Mouse (Mus musculus) MEL (cell line): ENCODE measurements around the gene Tle1. TPM values are rescaled to one million over a fixed set of nuclear protein-coding genes. Genes with fewer than 3 reads are reported as not detected.

ENCODE experiments used
- DNase-seq: peaks from one replicate; pipeline ENCODE4 v3.0.0; 2011; ENCODE audit warnings: low read depth, low spot score
- H3K27ac ChIP-seq: 2 replicates; pipeline ENCODE4 v1.5.1; 2012; ENCODE audit warnings: low read depth, mild to moderate bottlenecking, control low read depth, low read length, moderate library complexity; ENCODE audit not compliant: control insufficient read depth
- H3K27me3 ChIP-seq, 2 experiments: fragments of 150-350 bp in 1 of 2; sonication (generic) in 1 of 2; 2 replicates each; pipeline ENCODE4 v1.6.1; 2012; ENCODE audit warnings: low read length in 2 of 2, mild to moderate bottlenecking in 2 of 2, improper control_type of control experiment in 1 of 2, moderate library complexity in 1 of 2; ENCODE audit not compliant: insufficient read depth in 2 of 2, control insufficient read depth in 1 of 2
- H3K36me3 ChIP-seq, 2 experiments: 2 replicates each; pipeline ENCODE4 v1.6.1; 2012 to 2014; ENCODE audit warnings: low read length in 2 of 2, improper control_type of control experiment in 1 of 2, inconsistent platforms in 1 of 2, mild to moderate bottlenecking in 1 of 2; ENCODE audit not compliant: insufficient read depth in 2 of 2, control insufficient read depth in 1 of 2
- H3K4me1 ChIP-seq, 2 experiments: fragments of 150-350 bp in 1 of 2; sonication (generic) in 1 of 2; 2 replicates each; pipeline ENCODE4 v1.6.1; 2012; ENCODE audit warnings: low read length in 2 of 2, improper control_type of control experiment in 1 of 2, mild to moderate bottlenecking in 1 of 2; ENCODE audit not compliant: insufficient read depth in 2 of 2, control insufficient read depth in 1 of 2
- H3K4me3 ChIP-seq, 2 experiments: fragments of 150-350 bp in 1 of 2; sonication (generic) in 1 of 2; 2 replicates each; pipeline ENCODE4 v1.5.1; 2012; ENCODE audit warnings: low read depth in 2 of 2, low read length in 2 of 2, mild to moderate bottlenecking in 2 of 2, moderate library complexity in 2 of 2, control low read depth in 1 of 2, improper control_type of control experiment in 1 of 2; ENCODE audit not compliant: control insufficient read depth in 1 of 2, insufficient read depth in 1 of 2
- H3K79me2 ChIP-seq: 2 replicates; pipeline ENCODE4 v1.6.1; 2012; ENCODE audit warnings: mild to moderate bottlenecking, low read length, moderate library complexity; ENCODE audit not compliant: control insufficient read depth, poor library complexity, insufficient read depth
- H3K9ac ChIP-seq: 2 replicates; pipeline ENCODE4 v1.6.1; 2012; ENCODE audit warnings: low read depth, mild to moderate bottlenecking, control low read depth, low read length, moderate library complexity; ENCODE audit not compliant: control insufficient read depth, poor library complexity, severe bottlenecking
- H3K9me3 ChIP-seq: fragments of 150-350 bp; sonication (generic); replicated peaks from 2 replicates; pipeline ENCODE4 v1.6.1; 2012; ENCODE audit warnings: mild to moderate bottlenecking, low read length, improper control_type of control experiment, moderate library complexity; ENCODE audit not compliant: insufficient read depth
- CTCF ChIP-seq, 3 experiments: IDR thresholded peaks in 2 of 3; conservative IDR thresholded peaks in 1 of 3; 2 replicates each; pipeline ENCODE4 v1.5.1; 2011 to 2012; ENCODE audit warnings: low read length in 3 of 3, low read depth in 2 of 3, mild to moderate bottlenecking in 2 of 3, improper control_type of control experiment in 1 of 3, inconsistent platforms in 1 of 3, mixed read lengths in 1 of 3, moderate library complexity in 1 of 3; ENCODE audit not compliant: control insufficient read depth in 1 of 3, insufficient read depth in 1 of 3, poor library complexity in 1 of 3, severe bottlenecking in 1 of 3
- E2F4 ChIP-seq: IDR thresholded peaks from 2 replicates; pipeline ENCODE4 v1.6.1; 2011; ENCODE audit warnings: low read depth, low read length, improper control_type of control experiment, borderline replicate concordance
- EP300 ChIP-seq, 2 experiments: IDR thresholded peaks; 2 replicates each; pipeline ENCODE4 v1.6.1; 2011; ENCODE audit warnings: improper control_type of control experiment in 2 of 2, low read length in 2 of 2, low read depth in 1 of 2, mild to moderate bottlenecking in 1 of 2
- GABPA ChIP-seq: IDR thresholded peaks from 2 replicates; pipeline ENCODE4 v1.6.1; 2012; ENCODE audit warnings: low read depth, mild to moderate bottlenecking, inconsistent platforms, low read length, improper control_type of control experiment, moderate library complexity
- KAT2A ChIP-seq: conservative IDR thresholded peaks from 2 replicates; pipeline ENCODE4 v1.6.1; 2012; ENCODE audit warnings: low read depth, low read length, improper control_type of control experiment, inconsistent platforms
- MXI1 ChIP-seq: IDR thresholded peaks from 2 replicates; pipeline ENCODE4 v1.6.1; 2011; ENCODE audit warnings: mild to moderate bottlenecking, low read depth, low read length, improper control_type of control experiment
- MYB ChIP-seq: IDR thresholded peaks from 2 replicates; pipeline ENCODE4 v1.6.1; 2011; ENCODE audit warnings: mild to moderate bottlenecking, low read depth, low read length, improper control_type of control experiment
- POLR2A ChIP-seq, 2 experiments: IDR thresholded peaks; 2 replicates each; pipeline ENCODE4 v1.6.1; 2011 to 2012; ENCODE audit warnings: low read length in 2 of 2, mild to moderate bottlenecking in 2 of 2, control low read depth in 1 of 2, improper control_type of control experiment in 1 of 2, low read depth in 1 of 2, moderate library complexity in 1 of 2; ENCODE audit not compliant: control insufficient read depth in 1 of 2, insufficient read depth in 1 of 2, poor library complexity in 1 of 2
- RCOR1 ChIP-seq: IDR thresholded peaks from 2 replicates; pipeline ENCODE4 v1.6.1; 2012; ENCODE audit warnings: low read depth, mild to moderate bottlenecking, inconsistent platforms, low read length, improper control_type of control experiment
- TAL1 ChIP-seq: IDR thresholded peaks from 2 replicates; pipeline ENCODE4 v1.6.1; 2012; ENCODE audit warnings: mild to moderate bottlenecking, inconsistent platforms, low read length, moderate library complexity, mixed read lengths
- TCF12 ChIP-seq: IDR thresholded peaks from 2 replicates; pipeline ENCODE4 v1.6.1; 2014; ENCODE audit warnings: low read depth, mild to moderate bottlenecking, inconsistent platforms, low read length, improper control_type of control experiment, moderate library complexity
- USF2 ChIP-seq, 2 experiments: IDR thresholded peaks; 2 replicates each; pipeline ENCODE4 v1.6.1; 2011 to 2012; ENCODE audit warnings: improper control_type of control experiment in 2 of 2, low read length in 2 of 2, borderline replicate concordance in 1 of 2, inconsistent platforms in 1 of 2, low read depth in 1 of 2, mild to moderate bottlenecking in 1 of 2; ENCODE audit not compliant: insufficient read depth in 1 of 2
- polyA plus RNA-seq, 2 experiments: library from polyadenylated mRNA; stranded (reverse) in 1 of 2; unstranded in 1 of 2; fragments of >175 nt in 1 of 2; fragments of >200 nt in 1 of 2; gene quantifications; 2 replicates each; pipeline versions ENCODE4 v1.2.1 to v1.2.4; 2012; ENCODE audit warnings: low replicate concordance in 2 of 2, low read depth in 1 of 2; ENCODE audit not compliant: insufficient read length in 2 of 2, insufficient read depth in 1 of 2, missing spikeins in 1 of 2
- total RNA-seq: library from RNA; depleted of rRNA; stranded (reverse); fragments of 300-350 nt; gene quantifications from 2 replicates; pipeline ENCODE4 v1.2.3, GENCODE M21; 2012

Tle1 gene
- total and polyA plus RNA-seq, 3 experiments, result 21.1 to 22.5 TPM; not detected in 1

DNA sequence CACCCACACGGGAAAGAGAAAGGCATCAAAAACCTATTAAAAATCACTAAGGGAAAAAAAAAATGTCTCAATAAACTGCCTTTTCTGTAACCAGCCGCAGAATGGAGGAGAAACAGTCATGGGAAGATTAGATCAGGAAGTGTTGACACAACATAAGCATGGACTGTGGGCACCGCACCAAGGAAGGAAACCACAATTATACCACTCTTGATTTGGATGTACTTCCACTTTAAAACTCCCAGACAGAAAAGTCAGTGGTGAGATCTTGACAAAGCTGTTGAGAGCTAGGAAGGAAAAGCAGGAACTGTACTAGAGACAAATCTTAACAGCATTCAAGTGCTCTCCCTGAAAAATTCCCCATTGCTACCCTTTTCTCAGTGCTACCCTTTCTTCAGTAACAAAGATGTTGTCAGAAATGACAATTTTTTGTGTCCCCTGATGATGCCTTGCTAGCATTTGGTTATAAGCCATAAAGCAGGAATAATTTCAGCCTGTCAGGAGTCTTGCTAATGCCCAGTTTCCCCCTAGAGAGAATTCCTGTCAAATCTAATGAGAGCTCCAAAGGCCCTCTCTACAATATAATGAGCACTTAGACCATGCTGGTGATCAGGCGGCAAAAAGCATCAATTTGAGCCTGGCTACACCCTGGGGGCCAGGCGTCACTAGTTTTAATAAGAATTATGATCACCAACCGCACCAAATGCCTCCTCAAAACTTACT lies 5.4 kb downstream of the Tle1 start (continued):
- no peak for TF ChIP-seq GABPA
- TF ChIP-seq, all 39 proteins: peak for 8

GRCm38 (mm10) chr4:72193276-72193675 lies 7.4 kb downstream of the Tle1 start:
- no peak overlapping the region for H3K27ac ChIP-seq
- H3K4me3 ChIP-seq, result no peak overlapping the region
- TF ChIP-seq RCOR1 (peak; percentile 46; the same call in 1 of the 2 replicates), E2F4 (no peak), CTCF (IDR thresholded peaks at IDR 0.05 in 2 of 3, conservative IDR thresholded peaks at IDR 0.05 in 1 of 3; ENCODE audit: control insufficient read depth in 1 of 3, insufficient read depth in 1 of 3, low read depth in 2 of 3, low read length in 3 of 3, poor library complexity in 1 of 3, severe bottlenecking in 1 of 3) (no peak), TCF12 (peak; percentile 42; the same call in 1 of the 2 replicates), TAL1 (peak; percentile 41; the same call in 1 of the 2 replicates), USF2 (IDR thresholded peaks at IDR 0.05; ENCODE audit: borderline replicate concordance in 1 of 2, insufficient read depth in 1 of 2, low read depth in 1 of 2, low read length in 2 of 2) (no peak), EP300 (IDR thresholded peaks at IDR 0.05; ENCODE audit: low read depth in 1 of 2, low read length in 2 of 2) (peak in 1 of 2 experiments; percentile 47; a peak in 1 of 4 replicates)
- no peaks in the 10 kb centered on the region for H3K27me3 ChIP-seq
- H3K79me2 ChIP-seq, result peaks cover 9% of the 10 kb centered on the region; the same call in 1 of the 2 replicates
- H3K9me3 ChIP-seq, result no peaks in the 10 kb centered on the region
- no peak overlapping the region for H3K9ac ChIP-seq
- DNase-seq, result peak; percentile 12
- peaks cover 5 to 21% of the 10 kb centered on the region in 2 experiments for H3K4me1 ChIP-seq
- peaks cover 0 to 33% of the 10 kb centered on the region in 2 experiments; a peak in 3 of 4 replicates for H3K36me3 ChIP-seq

DNA sequence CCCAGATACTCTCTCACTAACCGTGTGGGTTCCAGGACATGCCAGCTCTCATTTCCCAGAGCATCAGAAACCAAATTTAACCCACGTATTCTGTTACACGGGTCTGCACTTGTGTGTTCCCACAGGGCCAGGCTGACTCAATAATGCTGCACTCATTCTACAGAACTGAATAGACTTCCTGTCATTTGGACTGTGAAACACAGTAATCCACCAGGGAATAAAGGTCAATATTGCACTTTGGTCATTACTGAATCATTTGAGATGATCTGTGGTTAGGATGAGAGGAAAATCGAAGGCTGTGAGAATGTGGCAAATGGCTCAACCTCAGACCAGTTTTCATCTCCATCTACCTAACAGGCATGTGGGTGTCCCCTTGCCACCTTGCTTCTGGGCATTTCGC lies 16.2 kb downstream of the Tle1 start:
- Histone ChIP-seq H3K79me2 (0 out of 2 replicates have a peak, but pooled peaks cover 2% of the 10 kb centered on the region), H3K36me3 (no peaks in the 10 kb centered on the region; a peak in 1 of 4 replicates), H3K27me3 (no peaks in the 10 kb centered on the region), H3K4me1 (no peaks in the 10 kb centered on the region), H3K27ac (no peak overlapping the region), H3K9ac (no peak overlapping the region), H3K4me3 (no peak overlapping the region), H3K9me3 (no peaks in the 10 kb centered on the region)
- DNase-seq, result no peak
- TF ChIP-seq EP300 (IDR thresholded peaks at IDR 0.05; ENCODE audit: low read depth in 1 of 2, low read length in 2 of 2) (no peak), MYB (no peak), MXI1 (no peak), CTCF (IDR thresholded peaks at IDR 0.05 in 2 of 3, conservative IDR thresholded peaks at IDR 0.05 in 1 of 3; ENCODE audit: control insufficient read depth in 1 of 3, insufficient read depth in 1 of 3, low read depth in 2 of 3, low read length in 3 of 3, poor library complexity in 1 of 3, severe bottlenecking in 1 of 3) (no peak), POLR2A (IDR thresholded peaks at IDR 0.05; ENCODE audit: control insufficient read depth in 1 of 2, insufficient read depth in 1 of 2, low read depth in 1 of 2, low read length in 2 of 2, poor library complexity in 1 of 2) (no peak), KAT2A (no peak), TCF12 (no peak)
